Mouse (Mus musculus): Measurements from ENCODE around the gene Dnm2. TPM values are rescaled to one million over a fixed set of nuclear protein-coding genes. Genes with fewer than 3 reads are reported as not detected.
A peak's percentile ranks its signal among the peaks of the same experiment; 100 is the strongest.

The Dnm2 gene
- polyA plus RNA-seq, 1 experiment = 86.2 TPM

DNA sequence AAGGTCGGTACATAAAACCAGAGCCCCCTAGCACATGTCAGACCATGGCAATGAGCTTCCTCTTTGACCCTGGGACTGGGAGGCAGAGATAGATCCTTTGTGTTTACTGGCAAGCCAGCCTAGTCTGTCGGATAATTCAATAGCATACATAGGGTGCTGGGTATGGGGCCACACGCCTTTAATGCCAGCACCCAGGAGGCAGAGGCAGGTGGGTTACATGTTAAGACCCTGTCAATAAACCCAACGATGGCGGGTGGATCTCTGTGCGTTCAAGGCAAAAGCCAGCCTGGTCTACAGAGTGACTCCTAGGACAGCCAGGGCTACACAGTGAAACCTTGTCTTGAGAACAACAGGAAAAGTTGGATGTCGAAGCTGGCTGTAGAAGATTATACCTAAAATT is 16.1 kb upstream of the Dnm2 start:
- no peak overlapping the region for H3K4me3 ChIP-seq (ENCODE audit: low read depth, low read length)
- H3K9me3 ChIP-seq (replicated peaks; ENCODE audit: control insufficient read depth, insufficient read depth, low read length, poor library complexity, severe bottlenecking) = no peaks in the 10 kb centered on the region
- no peak overlapping the region for H3K9ac ChIP-seq (ENCODE audit: low read depth, poor library complexity, severe bottlenecking)
- no peak overlapping the region for H3K27ac ChIP-seq (ENCODE audit: insufficient read depth, low read length)
- H3K27me3 ChIP-seq (ENCODE audit: control insufficient read depth, insufficient read depth, low read length, poor library complexity, severe bottlenecking) = no peaks in the 10 kb centered on the region
- H3K4me1 ChIP-seq (ENCODE audit: control insufficient read depth, insufficient read depth, low read length) = no peaks in the 10 kb centered on the region
- TF ChIP-seq CTCF (IDR thresholded peaks at IDR 0.05; ENCODE audit: low read depth, low read length) = no peak
- TF ChIP-seq EP300 (IDR thresholded peaks at IDR 0.05; ENCODE audit: insufficient read depth, low read depth, low read length) = no peak
- no peak for TF ChIP-seq POLR2A (IDR thresholded peaks at IDR 0.05; ENCODE audit: insufficient read depth, low read length)
- peaks cover 24% of the 10 kb centered on the region for H3K36me3 ChIP-seq (ENCODE audit: control insufficient read depth, insufficient read depth, low read length, poor library complexity, severe bottlenecking)

DNA sequence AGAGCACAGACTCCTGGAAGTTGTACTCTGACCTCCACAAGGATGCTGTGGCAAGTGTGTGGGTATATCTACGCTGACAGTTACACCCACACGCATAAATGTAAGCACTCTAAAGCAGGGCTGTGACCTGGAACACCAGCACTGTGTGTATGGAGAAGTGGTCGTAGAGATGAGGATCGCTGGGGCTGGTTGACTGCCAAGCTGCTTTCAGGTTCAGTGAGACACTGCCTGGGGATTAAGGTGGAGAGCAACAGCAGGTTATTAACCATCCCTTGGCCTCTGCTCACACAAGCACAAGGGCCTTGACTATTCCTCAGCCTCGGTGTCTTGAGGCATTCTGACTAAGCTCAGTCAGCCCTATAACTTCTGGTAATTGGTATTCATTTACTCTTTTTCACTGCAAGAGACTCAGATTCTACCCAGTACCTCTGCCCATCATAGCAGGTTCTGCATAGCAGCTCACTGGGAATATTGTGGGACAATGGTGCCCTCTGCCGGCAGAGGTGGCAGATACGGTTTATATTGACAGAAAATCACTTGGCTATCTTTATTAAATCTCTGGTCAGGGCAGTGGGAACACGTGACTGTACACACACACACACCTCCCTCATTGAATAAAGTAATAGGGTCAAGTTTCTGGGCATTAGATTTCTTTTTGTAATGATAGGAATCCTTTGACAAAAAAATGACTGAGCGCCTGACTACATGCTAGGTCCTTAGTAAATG is 15.0 kb upstream of the Dnm2 start:
- H3K4me1 ChIP-seq (ENCODE audit: control insufficient read depth, insufficient read depth, low read length) = no peaks in the 10 kb centered on the region
- TF ChIP-seq POLR2A (IDR thresholded peaks at IDR 0.05; ENCODE audit: insufficient read depth, low read length) (no peak), CTCF (IDR thresholded peaks at IDR 0.05; ENCODE audit: low read depth, low read length) (peak; percentile 80)
- no peak overlapping the region for H3K4me3 ChIP-seq (ENCODE audit: low read depth, low read length)
- H3K27me3 ChIP-seq (ENCODE audit: control insufficient read depth, insufficient read depth, low read length, poor library complexity, severe bottlenecking) = no peaks in the 10 kb centered on the region
- no peak overlapping the region for H3K9ac ChIP-seq (ENCODE audit: low read depth, poor library complexity, severe bottlenecking)
- peaks cover 22% of the 10 kb centered on the region for H3K36me3 ChIP-seq (ENCODE audit: control insufficient read depth, insufficient read depth, low read length, poor library complexity, severe bottlenecking)
- H3K27ac ChIP-seq (ENCODE audit: insufficient read depth, low read length) = no peak overlapping the region
- H3K9me3 ChIP-seq (replicated peaks; ENCODE audit: control insufficient read depth, insufficient read depth, low read length, poor library complexity, severe bottlenecking) = no peaks in the 10 kb centered on the region

DNA sequence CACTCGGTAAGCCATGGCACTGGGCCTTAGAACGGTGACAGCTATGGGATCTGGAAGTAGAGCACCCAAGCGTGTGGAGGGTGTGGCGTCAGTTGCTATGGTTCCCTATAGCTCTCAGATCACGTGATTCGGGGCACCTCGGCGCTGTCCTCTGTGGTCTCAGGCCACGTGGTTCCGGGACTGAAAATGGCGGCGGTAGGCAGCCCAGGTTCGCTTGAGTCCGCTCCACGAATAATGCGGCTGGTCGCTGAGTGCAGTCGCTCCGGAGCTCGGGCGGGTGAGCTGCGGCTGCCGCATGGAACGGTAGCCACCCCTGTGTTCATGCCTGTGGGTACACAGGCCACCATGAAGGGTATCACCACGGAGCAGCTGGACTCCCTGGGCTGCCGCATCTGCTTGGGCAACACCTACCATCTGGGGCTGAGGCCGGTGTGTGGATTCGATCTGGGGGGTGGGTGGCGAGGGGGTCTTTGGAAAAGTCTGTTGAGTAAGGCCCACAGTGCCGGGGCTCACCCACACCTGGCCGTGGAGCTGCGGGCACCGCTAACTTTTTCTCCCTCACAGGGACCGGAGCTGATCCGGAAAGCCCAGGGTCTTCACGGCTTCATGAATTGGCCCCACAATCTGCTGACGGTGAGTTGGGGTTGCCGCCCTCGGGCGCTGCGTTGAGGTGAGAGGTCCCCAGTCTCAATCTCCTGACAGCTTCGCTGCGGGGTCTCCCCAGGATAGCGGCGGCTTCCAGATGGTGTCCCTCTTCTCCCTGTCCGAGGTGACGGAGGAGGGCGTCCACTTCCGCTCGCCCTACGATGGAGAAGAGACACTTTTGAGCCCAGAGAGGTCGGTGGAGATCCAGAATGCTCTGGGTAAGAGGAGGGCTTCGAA is 12.8 kb upstream of the Dnm2 start, which contains the start of gene Qtrt1:
Qtrt1 (plus strand) TSS at position 169 of the 882 bp plus-strand sequence.
- H3K27me3 ChIP-seq (ENCODE audit: control insufficient read depth, insufficient read depth, low read length, poor library complexity, severe bottlenecking) = no peaks in the 10 kb centered on the region

DNA sequence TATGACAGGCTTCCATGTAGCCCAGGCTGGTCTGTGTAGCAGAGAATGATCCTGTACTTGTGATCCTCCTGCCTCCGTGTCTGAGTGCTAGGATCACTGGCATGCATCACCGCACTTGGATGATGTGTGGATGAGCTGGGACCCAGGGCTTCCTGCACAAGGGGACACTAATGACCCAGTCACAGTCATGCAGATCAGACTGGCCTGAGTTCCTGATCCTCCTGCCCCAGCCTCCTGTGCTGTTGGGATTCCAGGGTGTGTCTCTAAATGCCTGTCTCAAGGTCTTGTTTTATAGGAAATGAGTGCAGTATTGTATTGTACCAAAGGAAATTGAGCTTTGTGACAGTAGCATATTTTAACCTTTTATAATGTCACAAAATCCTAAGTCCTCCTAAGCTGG is 6.8 kb upstream of the Dnm2 start:
- H3K27ac ChIP-seq (ENCODE audit: insufficient read depth, low read length) = peak overlapping the region; percentile 58; the same call in 1 of the 2 replicates
- TF ChIP-seq POLR2A (IDR thresholded peaks at IDR 0.05; ENCODE audit: insufficient read depth, low read length) = no peak
- TF ChIP-seq EP300 (IDR thresholded peaks at IDR 0.05; ENCODE audit: insufficient read depth, low read depth, low read length) = 0 out of 2 replicates have a peak, but pooled peaks have one; percentile 12
- no peaks in the 10 kb centered on the region for H3K9me3 ChIP-seq (replicated peaks; ENCODE audit: control insufficient read depth, insufficient read depth, low read length, poor library complexity, severe bottlenecking)
- peaks cover 2% of the 10 kb centered on the region for H3K4me1 ChIP-seq (ENCODE audit: control insufficient read depth, insufficient read depth, low read length)
- no peak overlapping the region for H3K4me3 ChIP-seq (ENCODE audit: low read depth, low read length)
- peaks cover 17% of the 10 kb centered on the region for H3K36me3 ChIP-seq (ENCODE audit: control insufficient read depth, insufficient read depth, low read length, poor library complexity, severe bottlenecking)
- H3K9ac ChIP-seq (ENCODE audit: low read depth, poor library complexity, severe bottlenecking) = no peak overlapping the region
- no peaks in the 10 kb centered on the region for H3K27me3 ChIP-seq (ENCODE audit: control insufficient read depth, insufficient read depth, low read length, poor library complexity, severe bottlenecking)

More for the DNA sequence above, 12.8 kb upstream of the Dnm2 start, which contains the start of gene Qtrt1:
- TF ChIP-seq CTCF (IDR thresholded peaks at IDR 0.05; ENCODE audit: low read depth, low read length) (no peak), POLR2A (IDR thresholded peaks at IDR 0.05; ENCODE audit: insufficient read depth, low read length) (no peak), EP300 (IDR thresholded peaks at IDR 0.05; ENCODE audit: insufficient read depth, low read depth, low read length) (no peak)
- no peak within 1 kb of the TSS for H3K27ac ChIP-seq (ENCODE audit: insufficient read depth, low read length)
- H3K36me3 ChIP-seq (ENCODE audit: control insufficient read depth, insufficient read depth, low read length, poor library complexity, severe bottlenecking) = peaks cover 14% of the 10 kb centered on the region
- no peaks in the 10 kb centered on the region for H3K9me3 ChIP-seq (replicated peaks; ENCODE audit: control insufficient read depth, insufficient read depth, low read length, poor library complexity, severe bottlenecking)
- peak within 1 kb of the TSS; percentile 70 for H3K9ac ChIP-seq (ENCODE audit: low read depth, poor library complexity, severe bottlenecking)
- H3K4me1 ChIP-seq (ENCODE audit: control insufficient read depth, insufficient read depth, low read length) = no peaks in the 10 kb centered on the region
- H3K4me3 ChIP-seq (ENCODE audit: low read depth, low read length) = peak within 1 kb of the TSS; percentile 94

DNA sequence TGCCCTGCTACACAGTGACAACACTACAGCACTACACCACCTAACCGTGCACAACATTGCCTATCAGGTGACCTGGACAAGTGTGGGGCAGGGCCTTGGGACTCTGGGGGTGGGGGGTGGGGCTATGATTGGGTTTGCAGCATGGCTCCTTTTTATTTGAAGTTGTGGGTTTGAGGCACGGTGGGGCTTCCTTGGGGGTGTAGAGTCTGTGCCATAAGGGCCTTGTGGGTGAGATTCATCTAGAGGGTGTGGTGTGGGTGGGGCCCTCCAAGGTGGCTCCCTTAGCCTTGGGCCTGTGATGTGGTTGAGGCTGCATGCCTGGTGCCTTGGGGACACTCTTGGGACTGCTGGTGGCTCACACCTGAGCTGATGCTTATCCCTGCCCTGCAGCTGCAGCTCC is 5.1 kb upstream of the Dnm2 start:
- H3K4me3 ChIP-seq (ENCODE audit: low read depth, low read length) = no peak overlapping the region
- H3K4me1 ChIP-seq (ENCODE audit: control insufficient read depth, insufficient read depth, low read length) = peaks cover 2% of the 10 kb centered on the region
- no peaks in the 10 kb centered on the region for H3K27me3 ChIP-seq (ENCODE audit: control insufficient read depth, insufficient read depth, low read length, poor library complexity, severe bottlenecking)
- peaks cover 8% of the 10 kb centered on the region for H3K36me3 ChIP-seq (ENCODE audit: control insufficient read depth, insufficient read depth, low read length, poor library complexity, severe bottlenecking)
- H3K9me3 ChIP-seq (replicated peaks; ENCODE audit: control insufficient read depth, insufficient read depth, low read length, poor library complexity, severe bottlenecking) = no peaks in the 10 kb centered on the region
- H3K9ac ChIP-seq (ENCODE audit: low read depth, poor library complexity, severe bottlenecking) = no peak overlapping the region
- H3K27ac ChIP-seq (ENCODE audit: insufficient read depth, low read length) = no peak overlapping the region
- TF ChIP-seq CTCF (IDR thresholded peaks at IDR 0.05; ENCODE audit: low read depth, low read length) = no peak
- no peak; the same call in 1 of the 2 replicates for TF ChIP-seq EP300 (IDR thresholded peaks at IDR 0.05; ENCODE audit: insufficient read depth, low read depth, low read length)
- no peak for TF ChIP-seq POLR2A (IDR thresholded peaks at IDR 0.05; ENCODE audit: insufficient read depth, low read length)
